Mouse (Mus musculus) 3T3-L1 (cell line): Measurements from ENCODE around the gene Ahnak.

ENCODE experiments used
- DNase-seq: peaks from one replicate; pipeline ENCODE4 v3.0.0-alpha.2; 2015; ENCODE audit warnings: low read depth, low spot score

Gene Ahnak

DNA sequence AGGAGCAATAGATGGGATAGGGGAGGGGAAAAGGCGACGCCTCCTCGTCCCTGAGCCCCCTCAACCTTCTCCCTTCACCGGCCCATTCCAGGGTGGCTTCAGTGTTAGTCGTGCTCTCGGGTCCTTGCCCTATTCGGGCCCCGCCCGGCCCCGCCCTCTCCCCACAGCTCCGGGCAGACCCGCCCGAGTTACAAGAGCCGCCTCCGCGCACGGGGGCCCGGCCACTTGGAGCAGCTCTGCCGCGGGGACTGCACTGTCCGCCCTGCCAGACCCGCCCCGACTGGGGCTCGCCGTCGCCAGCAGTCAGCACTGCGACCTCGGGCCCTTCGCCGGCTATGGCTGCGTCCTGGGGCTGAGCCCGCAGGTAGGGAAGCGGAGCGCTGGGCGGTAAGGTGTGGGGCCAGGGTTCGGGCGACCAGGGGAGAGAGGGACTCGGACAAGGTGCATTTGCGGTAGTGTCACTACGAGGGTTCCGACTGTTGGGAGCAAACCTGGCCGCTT lies at the start of gene Ahnak:
TSS of gene Ahnak (plus strand) at position 219 of the 501 bp plus-strand sequence.
- peak; percentile 80 for DNase-seq

DNA sequence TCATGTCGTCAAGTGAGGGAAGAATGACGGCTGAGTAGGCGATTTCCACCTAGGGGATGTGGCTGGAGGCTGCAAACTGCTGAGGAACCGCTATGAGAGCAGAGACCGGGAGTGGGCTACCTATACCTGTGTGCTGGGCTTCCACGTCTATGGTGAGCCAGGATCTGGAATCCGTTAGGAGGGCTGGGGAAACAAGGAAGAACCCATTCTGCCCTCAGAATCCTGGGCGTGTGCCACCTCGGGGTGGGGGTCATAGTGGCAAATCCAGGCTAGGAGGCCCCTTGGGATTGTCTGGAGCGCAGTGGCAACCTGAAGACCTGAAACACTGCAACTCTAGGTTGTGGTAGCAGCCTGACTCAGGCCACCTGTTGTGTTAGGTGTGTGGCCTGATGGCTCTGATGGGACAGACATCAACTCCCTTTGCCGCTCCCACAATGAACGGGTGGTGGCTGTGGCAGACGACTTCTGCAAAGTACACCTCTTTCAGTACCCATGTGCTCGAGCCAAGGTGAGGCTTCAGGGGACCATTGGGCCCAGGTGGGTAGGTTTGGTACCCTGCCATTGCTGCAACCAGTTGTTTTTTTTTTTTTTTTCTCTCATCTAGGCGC lies 48.5 kb upstream of the Ahnak start:
- no peak for DNase-seq

DNA sequence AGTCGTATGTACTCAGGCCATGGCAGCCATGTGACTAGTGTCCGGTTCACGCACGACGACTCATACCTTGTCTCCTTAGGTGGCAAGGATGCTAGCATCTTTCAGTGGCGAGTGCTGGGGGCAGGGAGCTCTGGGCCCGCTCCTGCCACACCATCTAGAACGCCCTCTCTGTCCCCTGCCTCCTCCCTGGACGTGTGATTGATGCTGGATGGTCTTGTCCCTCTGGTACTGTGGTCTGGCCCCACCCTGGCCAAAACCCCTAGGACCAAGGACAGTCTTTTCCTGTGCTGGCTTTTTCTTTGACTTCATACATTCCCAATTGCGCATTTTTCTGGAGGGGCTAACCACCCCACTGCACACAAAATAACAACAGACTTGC lies 48.0 kb upstream of the Ahnak start:
- peak; percentile 44 for DNase-seq

DNA sequence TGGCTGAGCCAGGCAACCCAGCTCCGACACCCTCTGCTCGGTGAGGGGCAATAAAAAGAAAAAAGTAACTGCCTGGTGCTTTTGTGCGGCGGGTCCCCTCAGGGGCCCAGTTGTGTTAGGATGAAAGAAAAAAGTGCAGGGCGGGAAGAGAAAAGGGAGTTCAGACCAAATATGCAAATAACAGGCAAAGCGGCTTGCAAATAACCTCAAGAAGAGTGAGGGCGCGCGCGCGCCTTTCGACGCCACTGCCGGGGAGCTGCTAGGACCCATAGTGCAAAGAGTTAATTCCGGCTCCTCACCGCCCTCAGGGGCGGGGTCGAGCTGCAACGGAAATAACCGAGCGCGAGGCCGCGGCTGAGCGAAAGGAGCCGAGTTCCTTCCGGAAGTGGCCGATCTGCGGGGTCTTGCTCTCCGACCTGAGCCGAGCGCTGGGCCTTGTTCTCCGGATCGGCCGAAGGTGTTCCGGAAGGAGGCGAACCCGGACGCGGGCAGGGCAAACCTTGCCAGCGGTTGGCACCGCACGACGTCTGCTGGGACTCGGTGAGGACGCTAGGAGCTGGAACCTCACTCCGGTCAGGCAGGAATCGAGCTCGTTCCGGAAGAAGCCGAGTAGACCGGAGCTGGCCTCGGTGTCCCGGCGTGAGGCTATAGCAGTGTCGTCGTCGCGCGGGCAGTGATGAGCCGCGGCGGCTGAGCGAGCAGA lies 47.4 kb upstream of the Ahnak start, which contains the start of gene Mta2:
TSS of gene Mta2 (plus strand) at position 361 of the 703 bp plus-strand sequence.
- peak; percentile 96 for DNase-seq

DNA sequence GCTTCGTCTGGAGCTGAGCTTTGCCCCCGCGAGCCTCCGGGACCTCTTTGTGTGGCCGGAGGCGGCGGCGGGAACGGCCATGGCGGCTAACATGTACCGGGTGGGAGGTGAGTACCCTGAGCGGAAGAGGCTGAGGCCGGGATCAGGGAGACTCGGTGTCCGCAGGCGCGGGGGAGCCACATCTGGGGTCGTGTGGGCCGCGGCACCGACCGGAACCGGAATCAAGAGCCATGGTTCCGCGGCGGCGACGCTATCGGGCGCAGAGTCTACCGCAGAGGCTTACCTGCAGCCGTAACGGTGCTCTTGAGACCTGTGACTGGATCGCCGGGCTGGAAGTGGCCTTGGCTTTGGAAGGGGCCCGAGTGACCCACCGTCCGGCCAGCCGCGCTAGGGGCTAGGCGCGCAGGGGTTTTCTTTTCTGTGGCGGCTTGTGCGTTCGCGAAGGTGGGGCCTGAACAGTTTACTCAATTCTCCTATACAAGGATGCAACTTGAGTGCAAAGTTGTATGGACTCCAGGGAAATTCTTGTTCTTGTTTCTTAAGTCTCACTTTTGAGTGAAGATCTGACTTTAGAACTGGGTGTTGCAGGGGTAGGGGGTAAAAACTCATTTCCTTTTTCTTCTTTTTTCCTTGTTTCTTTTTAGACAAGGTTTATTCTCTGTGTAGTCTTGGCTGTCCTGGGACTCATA lies 46.7 kb upstream of the Ahnak start:
- DNase-seq, result peak; percentile 48

DNA sequence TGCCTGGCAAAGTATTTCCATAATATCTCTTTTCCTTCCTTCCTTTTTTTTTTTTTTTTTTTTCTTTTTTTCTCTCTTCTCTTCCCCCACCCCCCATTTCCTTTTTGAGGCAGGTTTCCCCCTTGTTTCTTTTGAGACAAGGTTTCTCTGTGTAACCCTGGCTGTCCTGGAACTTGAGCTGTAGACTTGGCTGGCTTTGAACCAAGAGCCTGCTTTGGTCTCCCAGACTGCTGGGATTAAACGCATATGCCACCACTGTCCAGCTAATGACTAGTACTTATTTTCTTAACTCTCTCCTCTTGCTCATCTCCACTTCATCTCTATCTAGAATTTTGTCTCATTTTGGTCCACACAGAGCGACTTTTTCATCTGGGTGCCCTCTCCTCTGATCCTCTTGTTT lies 46.0 kb upstream of the Ahnak start:
- peak; percentile 48 for DNase-seq

DNA sequence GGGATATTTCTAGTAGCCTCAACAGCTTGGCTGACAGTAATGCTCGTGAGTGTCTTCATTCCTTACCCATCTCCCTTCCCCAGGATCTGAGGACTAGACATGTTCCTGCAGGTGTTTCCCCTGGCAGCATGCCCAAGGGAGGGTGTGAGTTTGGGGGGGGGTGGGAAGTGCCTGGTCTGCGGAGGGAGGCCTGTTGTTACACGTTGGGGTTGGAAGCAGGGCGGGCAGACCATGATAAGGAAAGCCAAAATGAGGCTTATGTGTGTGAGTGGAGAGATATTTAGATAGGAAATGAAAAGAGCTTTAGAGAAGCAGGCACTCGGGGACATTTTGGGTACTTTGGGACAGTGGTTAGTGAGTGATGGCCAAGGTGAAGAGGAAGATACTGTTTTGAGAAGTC lies 45.0 kb upstream of the Ahnak start:
- no peak for DNase-seq

DNA sequence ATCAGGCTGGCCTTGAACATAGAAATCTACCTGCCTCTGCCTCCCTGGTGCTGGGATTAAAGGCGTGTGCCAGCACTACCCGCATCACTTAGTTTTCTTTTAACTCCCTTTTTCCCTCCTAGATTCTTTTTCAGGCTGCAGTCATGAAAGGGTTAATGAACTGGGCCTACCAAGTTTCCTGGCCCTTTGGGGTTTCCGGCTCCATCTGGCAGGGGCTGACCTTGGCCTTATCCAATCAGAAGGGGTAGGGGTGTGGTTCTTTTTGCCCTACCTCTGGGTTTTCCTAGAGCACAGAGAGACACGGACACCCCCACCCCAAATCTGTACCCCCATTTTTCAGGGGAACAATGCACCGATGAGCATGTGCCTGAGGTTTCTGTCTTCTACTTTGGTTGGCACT lies 44.3 kb upstream of the Ahnak start:
- peak; percentile 81 for DNase-seq

DNA sequence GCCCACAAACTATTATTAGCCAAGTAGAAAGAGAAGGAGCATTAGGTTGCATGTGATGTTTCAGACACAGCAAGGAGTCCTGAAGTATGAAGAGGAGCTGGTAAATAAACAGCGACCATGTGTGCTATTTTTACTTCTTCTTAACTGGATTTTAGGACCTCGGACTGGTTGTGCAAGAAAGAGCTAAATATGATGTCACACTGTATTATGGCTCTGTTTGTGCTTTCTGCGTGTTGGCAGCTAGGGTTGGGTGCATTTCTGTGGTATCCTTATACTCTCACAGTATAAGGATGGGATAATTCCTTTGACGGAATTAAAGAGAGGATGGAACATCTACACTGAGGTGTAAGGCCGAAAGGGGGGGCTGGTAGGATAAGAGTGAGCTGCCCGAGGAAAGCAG lies 43.8 kb upstream of the Ahnak start:
- DNase-seq, result no peak

DNA sequence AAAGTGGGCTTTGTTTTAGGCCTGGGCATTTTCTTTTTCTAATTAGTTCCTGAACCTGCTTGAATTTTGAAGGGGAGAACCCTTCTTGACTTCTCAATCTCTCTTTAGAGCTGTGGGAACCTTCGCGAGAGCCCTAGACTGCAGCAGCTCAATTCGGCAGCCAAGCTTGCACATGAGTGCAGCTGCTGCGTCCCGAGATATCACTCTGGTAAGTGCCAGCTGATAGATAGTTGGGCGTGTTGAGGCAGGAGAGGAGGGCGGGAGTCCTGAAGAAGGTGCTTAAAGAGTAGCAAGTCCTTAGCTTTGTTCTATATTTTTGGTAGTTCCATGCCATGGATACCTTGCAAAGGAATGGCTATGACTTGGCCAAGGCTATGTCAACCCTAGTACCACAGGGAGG lies 42.2 kb upstream of the Ahnak start:
- no peak for DNase-seq

DNA sequence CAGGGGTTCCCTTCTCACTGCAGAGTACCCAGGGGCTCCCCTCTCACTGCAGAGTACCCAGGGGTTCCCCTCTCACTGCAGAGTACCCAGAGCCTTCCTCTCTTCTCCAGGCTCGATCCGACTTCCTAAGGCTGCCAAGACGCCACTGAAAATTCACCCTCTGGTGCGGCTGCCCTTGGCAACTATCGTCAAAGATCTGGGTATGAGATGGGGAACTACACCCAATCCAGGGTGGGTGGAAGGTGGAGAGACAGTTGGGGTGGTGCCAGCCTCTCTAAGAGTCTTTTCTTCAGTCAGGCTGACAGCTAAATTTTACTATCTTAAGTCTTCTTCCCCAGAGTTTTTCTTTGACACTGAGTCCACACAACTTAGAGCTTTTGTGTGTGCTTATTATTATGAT lies 38.9 kb upstream of the Ahnak start:
- DNase-seq, result no peak

DNA sequence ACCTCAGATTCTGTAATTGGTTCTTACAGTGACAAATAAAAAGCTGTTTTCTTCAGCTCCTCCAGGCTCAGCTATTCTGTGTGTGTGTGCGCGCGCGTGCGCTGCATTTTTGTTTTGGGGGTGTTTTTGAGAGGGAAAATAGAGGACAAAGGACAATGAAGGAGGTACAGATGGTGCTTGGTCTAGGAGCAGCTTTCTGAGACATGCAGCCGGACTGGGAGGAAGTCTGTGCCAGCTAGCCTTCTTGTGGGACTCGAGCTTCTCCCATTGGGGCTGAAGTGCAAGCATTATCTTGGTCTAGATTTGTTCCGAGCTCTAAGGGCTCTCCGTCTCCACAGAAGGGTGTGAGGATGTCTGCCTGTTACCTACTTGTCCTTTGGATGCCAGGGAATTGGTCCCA lies 36.8 kb upstream of the Ahnak start:
- DNase-seq, result no peak

DNA sequence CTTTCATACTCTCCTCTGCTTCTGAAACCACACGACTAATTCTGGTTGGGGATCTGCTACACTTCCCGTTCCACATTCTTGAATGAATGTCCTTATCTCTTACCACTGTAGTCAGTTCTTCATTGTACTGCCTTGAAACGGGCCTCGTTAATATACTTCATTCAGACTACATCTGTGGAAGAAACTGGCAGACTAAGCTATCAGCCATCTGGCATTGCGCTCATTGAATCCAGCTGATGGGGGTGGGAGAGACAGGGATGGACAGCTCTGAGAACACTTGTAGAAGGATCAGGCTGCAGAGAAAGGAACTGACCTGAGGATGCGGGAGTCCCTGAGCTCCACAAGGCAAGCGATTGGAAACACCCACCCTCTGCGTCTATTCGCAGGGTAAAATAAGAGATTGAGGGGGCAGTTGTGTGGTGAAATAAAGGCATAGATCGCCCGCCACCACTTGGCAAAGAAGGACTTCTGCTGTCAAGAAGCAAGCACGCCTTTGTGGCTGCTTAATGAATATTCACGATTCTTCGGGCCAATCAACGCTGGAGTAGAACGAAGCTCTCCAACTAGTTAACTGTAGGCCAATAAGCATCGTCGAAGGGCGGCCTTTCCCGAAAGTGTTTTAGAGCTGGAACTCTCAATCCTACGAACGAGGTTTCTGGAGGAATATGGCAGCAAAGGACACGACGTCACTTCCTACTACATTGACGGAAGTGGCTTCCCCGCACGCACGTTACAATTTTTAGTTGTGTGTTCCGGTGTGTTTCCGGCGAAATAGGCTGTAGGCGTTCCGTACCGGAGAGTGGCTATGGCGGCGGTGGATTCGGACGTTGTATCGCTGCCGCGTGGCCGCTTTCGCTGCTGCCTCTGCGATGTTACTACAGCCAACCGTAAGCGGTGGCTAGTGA lies 35.7 kb upstream of the Ahnak start, which contains the start of gene Tut1:
TSS of gene Tut1 (plus strand) at position 713 of the 905 bp plus-strand sequence.
- DNase-seq, result peak; percentile 99

DNA sequence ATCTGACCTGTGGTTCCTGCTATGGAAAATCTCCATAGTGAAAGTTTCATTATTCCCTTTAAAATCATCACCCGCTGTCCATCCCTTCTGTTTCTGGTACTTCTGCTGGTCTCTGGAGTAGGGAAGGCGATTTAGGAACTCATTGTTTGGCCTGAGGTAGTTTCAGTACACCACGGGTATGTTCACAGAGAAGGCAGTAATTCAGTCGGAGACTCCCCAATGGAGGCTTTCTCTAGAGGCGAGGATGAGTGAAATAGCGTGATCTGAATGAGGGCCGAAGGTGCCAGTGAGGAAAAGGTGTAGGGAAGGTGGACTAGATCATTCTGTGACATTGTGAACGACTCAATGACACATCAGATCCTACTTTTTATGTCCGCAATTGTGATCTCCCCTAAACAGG lies 34.9 kb upstream of the Ahnak start:
- peak; percentile 46 for DNase-seq

DNA sequence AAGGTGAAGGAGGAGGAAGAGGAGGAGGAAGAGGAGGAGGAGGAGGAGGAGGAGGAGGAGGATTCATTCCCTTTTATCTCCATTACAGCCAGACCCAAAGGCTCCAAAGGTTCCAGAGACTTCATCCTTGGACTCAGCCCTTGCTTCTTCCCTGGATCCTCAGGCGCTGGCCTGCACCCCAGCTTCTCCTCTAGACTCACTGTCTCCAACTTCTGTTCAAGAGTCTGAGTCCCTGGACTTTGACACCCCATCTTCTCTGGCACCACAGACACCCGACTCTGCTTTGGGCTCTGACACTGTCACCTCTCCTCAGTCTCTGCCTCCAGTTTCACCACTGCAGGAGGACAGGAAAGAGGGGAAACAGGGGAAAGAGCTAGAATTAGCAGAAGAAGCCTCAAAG lies 26.8 kb upstream of the Ahnak start:
- DNase-seq, result no peak

DNA sequence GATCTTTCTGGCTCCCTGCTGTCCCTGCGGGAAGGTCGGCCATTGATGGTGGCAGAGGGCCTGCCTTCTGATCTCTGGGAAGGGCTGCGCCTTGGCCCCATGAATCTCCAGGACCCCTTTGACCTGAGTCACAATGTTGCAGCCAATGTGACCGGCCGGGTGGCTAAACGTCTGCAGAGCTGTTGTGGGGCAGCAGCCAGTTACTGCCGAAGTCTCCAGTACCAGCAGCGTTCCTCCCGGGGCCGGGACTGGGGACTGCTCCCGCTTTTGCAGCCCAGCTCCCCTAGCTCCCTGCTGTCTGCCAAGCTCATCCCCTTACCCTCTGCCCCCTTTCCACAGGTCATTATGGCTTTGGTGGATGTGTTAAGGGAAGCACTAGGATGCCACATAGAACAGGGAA lies 24.0 kb upstream of the Ahnak start:
- no peak for DNase-seq

DNA sequence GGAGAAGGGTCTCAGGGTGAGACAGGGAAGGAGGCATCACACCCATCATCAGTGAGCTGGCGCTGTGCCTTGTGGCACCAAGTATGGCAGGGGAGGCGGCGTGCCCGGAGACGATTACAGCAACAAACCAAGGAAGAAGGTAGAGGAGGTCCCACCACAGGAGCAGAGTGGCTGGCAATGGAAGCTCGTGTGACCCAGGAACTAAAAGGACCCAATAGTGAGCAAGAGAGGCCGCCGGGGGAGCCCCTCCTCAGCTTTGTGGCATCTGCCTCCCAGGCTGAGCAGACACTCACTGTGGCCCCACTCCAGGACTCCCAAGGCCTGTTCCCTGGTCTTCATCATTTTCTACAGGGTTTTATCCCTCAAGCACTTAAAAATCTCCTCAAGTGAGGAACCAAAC lies 23.3 kb upstream of the Ahnak start:
- peak; percentile 52 for DNase-seq

DNA sequence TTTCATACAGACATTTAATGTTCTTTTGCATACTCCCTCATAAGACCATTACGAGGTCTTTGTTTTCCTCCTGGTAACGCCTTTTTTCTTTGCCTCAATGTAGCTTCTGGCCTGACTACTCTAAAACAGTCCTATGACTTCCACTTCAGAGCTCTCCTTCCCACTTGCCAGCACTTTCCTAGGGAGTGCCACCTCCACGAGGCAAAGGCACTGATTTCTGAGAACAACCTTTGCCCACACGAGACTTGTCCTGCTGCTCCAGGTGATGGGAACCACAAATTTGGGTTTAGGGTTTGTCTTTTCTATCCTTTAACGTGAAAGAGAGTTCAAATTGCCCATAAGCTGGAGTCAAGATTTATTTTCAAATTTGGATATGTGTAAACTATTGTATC lies 22.9 kb upstream of the Ahnak start:
- no peak for DNase-seq

DNA sequence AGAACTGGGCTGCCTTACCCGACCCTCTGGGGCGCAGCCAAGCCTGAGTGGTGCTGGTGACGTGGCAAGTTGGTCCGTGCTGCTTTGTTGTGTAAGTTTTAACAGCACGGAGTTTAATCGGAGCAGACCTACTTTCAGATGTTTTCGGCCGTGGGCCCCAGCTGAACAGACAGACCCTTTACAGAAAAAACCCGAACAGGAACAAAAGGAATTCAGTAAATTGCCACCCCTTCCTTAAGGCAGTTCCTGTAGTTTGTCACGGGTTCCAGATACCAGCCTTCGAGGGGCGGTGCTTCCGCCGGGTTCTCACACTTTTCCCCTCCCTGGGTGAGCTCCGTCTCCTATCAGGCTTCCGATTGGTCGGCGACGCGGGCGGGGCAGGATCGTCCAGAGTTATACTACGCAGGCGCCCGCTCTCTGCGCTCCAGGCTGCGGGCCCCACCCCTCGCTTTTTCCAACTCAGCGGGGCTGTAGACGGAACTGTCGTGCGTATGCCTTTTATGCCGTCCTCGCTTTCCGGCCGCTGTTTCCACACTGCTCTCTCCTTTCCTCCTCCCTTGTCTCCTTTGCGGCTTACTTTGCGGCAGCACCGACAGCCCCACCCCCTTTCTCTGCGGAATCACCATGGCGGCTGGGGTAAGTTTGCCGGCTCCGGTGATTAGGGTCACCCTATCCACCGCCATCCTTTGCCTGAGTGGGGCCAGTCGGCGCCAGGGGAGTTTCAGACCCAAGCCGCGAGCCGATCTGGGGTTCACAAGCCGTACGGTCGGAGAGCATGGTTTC lies 22.3 kb upstream of the Ahnak start, which contains the start of gene Eef1g:
TSS of gene Eef1g (plus strand) at position 452 of the 783 bp plus-strand sequence.
- DNase-seq, result peak; percentile 100

DNA sequence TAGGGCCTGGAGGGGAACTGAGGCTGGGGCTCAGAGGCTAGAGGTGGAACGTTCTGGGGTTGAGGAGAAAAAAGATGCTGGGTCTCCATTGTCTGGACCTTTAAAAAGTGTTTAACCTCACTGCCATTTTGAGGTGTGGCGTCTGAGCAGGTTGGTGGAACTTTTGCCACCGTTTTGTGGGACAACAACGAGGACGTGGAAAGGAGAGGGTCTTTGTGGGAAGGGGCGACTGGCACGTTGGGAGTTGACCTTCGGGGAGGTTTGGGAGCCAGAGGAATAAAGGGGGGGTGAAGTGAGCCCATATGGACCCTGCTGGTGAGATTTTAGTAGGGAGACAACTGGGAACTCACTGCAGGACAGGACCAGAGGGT lies 21.7 kb upstream of the Ahnak start:
- DNase-seq, result no peak

DNA sequence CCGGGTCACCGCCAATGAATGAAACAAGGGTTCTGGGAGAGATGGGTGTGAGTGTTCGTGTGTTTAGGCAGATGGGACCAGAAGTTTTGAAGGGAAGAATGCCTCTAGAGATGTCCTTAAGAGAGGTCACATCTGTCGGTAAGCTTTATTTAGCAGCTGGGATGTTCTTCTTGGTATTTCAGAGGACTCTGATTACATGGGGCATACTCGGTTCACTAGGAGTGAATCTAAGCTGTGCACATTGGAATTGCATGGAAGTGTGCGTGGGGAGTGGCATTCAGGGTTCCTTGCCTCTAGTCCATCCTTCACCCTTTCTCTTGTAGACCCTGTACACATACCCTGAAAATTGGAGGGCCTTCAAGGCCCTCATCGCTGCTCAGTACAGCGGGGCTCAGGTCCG lies 21.2 kb upstream of the Ahnak start:
- DNase-seq, result no peak
